Mouse (Mus musculus) stomach, postnatal 0 days (tissue): ENCODE results near the gene Ifna2. TPM values are rescaled to one million over a fixed set of nuclear protein-coding genes. Genes with fewer than 3 reads are reported as not detected.
A peak's percentile ranks its signal among the peaks of the same experiment; 100 is the strongest.

ENCODE experiments used
- ATAC-seq: fragments of 200-750 bp; cut with Nextera tagmentation; 2 replicates; pipeline ENCODE4 v1.8.0; 2017; ENCODE audit not compliant: low FRiP score, low TSS enrichment
- DNase-seq: peaks from one replicate; pipeline ENCODE4 v3.0.0-alpha.2; 2016; ENCODE audit warnings: low spot score
- H3K27ac ChIP-seq: fragments of 300-500 bp; sonication (generic); replicated peaks from 2 replicates; pipeline ENCODE4 v1.5.1; 2014; ENCODE audit warnings: mild to moderate bottlenecking, control low read depth
- H3K27me3 ChIP-seq: fragments of 300-500 bp; sonication (generic); 2 replicates; pipeline ENCODE4 v1.6.1; 2014; ENCODE audit warnings: low read length; ENCODE audit not compliant: control insufficient read depth, insufficient read depth
- H3K36me3 ChIP-seq: fragments of 300-500 bp; sonication (generic); 2 replicates; pipeline ENCODE4 v1.6.1; 2014; ENCODE audit warnings: low read length, mixed read lengths; ENCODE audit not compliant: control insufficient read depth, insufficient read depth
- H3K4me1 ChIP-seq: fragments of 300-500 bp; sonication (generic); replicated peaks from 2 replicates; pipeline ENCODE4 v1.6.1; 2014; ENCODE audit warnings: antibody characterized with exemption; ENCODE audit not compliant: control insufficient read depth, insufficient read depth
- H3K4me2 ChIP-seq: fragments of 300-500 bp; sonication (generic); replicated peaks from 2 replicates; pipeline ENCODE4 v1.6.1; 2014; ENCODE audit warnings: low read depth, mild to moderate bottlenecking, control low read depth, moderate library complexity
- H3K4me3 ChIP-seq: fragments of 300-500 bp; sonication (generic); 2 replicates; pipeline ENCODE4 v1.5.1; 2014; ENCODE audit warnings: low read depth, low read length, control low read depth
- H3K9ac ChIP-seq: fragments of 300-500 bp; sonication (generic); 2 replicates; pipeline ENCODE4 v1.6.1; 2014; ENCODE audit warnings: mild to moderate bottlenecking, low read length, control low read depth, mixed read lengths
- H3K9me3 ChIP-seq: fragments of 300-500 bp; sonication (generic); 2 replicates; pipeline ENCODE4 v1.6.1; 2016; ENCODE audit warnings: low read length; ENCODE audit not compliant: control insufficient read depth
- CTCF ChIP-seq: IDR thresholded peaks from 2 replicates; pipeline ENCODE4 v1.5.1; 2016; ENCODE audit warnings: antibody characterized with exemption, low read depth, mild to moderate bottlenecking, moderate library complexity
- EP300 ChIP-seq: optimal IDR thresholded peaks from 2 replicates; pipeline ENCODE3; 2016; ENCODE audit warnings: antibody characterized with exemption
- WGBS: fragments of 180-500 bp; shearing (Covaris S2); extraction: QIAGEN DNeasy Blood & Tissue Kit; methylation state at CpG from one replicate; pipeline ENCODE4 v1.1.7; 2014; 5-methylcytosine and 5-hydroxymethylcytosine counted together
- polyA plus RNA-seq: library from polyadenylated mRNA; unstranded; fragments of >200 nt; fragmentation: Nextera tagmentation; extraction: Ambion mirVana; gene quantifications from 2 replicates; pipeline ENCODE4 v1.2.1, GENCODE M21; 2015

Ifna2 gene
- polyA plus RNA-seq, result not detected in 2 replicates

DNA sequence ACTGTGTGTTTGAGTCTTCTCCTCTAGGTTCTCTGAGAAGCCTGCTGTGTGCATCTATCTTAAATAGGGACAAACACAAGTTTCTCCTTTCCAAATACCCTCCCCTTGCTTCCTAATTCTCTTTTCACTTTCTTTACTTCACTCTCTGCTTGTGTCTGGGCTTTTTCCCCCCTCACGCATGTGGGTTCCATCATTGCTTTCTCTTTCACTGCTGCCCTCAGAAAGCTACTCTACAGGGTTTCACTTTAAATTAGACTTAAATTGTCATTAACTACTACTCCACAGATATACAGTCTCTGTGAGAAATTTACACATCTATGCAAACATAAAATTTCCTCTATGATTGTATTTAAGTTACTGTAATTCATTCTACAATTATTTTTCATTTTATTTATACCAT lies at the start of gene Ifna2:
Ifna2 (minus strand) TSS at position 101 of the 400 bp plus-strand sequence.
- no peaks in the 10 kb centered on the region for H3K27me3 ChIP-seq
- H3K9me3 ChIP-seq, result no peaks in the 10 kb centered on the region
- no peak within 1 kb of the TSS for H3K27ac ChIP-seq
- no peak within 1 kb of the TSS for H3K9ac ChIP-seq
- H3K36me3 ChIP-seq, result no peaks in the 10 kb centered on the region
- WGBS, result 77% methylated on average over 1 of the region's 1 CpGs
- H3K4me3 ChIP-seq, result no peak within 1 kb of the TSS
- H3K4me2 ChIP-seq, result no peak within 1 kb of the TSS
- no peaks in the 10 kb centered on the region for H3K4me1 ChIP-seq
- ATAC-seq (no peak), DNase-seq (no peak)
- TF ChIP-seq CTCF, result no peak
- TF ChIP-seq EP300, result no peak

GRCm38 (mm10) chr4:88727324-88727723 lies 43.6 kb upstream of the Ifna2 start:
- H3K4me3 ChIP-seq, result no peak overlapping the region
- H3K9me3 ChIP-seq, result no peaks in the 10 kb centered on the region
- no peak overlapping the region for H3K27ac ChIP-seq
- no peak for ATAC-seq
- whole genome bisulfite sequencing, result 0% methylated on average over 1 of the region's 1 CpGs
- DNase-seq, result peak; percentile 36
- no peak overlapping the region for H3K4me2 ChIP-seq
- no peaks in the 10 kb centered on the region for H3K36me3 ChIP-seq
- H3K27me3 ChIP-seq, result no peaks in the 10 kb centered on the region
- H3K9ac ChIP-seq, result no peak overlapping the region
- H3K4me1 ChIP-seq, result no peaks in the 10 kb centered on the region
- TF ChIP-seq EP300, result no peak
- TF ChIP-seq CTCF, result peak; percentile 82

DNA sequence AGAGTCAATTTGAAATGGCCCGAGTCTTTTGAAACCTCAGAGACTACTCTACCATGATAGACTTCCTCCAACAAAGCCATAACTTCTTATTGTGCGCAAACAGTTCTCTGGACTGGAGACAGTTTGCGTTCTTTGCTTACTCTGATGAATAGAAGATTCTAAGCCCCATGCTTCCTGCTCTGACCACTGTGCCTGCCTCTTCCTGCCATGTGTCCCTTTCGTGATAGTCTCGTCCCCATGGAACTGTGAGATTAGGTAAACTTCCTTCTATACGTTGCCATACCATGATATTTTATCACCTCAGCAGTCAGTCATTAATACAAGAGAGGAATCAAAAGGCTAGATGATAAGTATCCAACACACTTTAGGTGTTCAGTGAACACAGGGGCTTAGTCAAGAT lies 43.0 kb upstream of the Ifna2 start:
- no peak for DNase-seq
- Histone ChIP-seq H3K9me3 (no peaks in the 10 kb centered on the region), H3K4me2 (no peak overlapping the region), H3K4me3 (no peak overlapping the region), H3K9ac (no peak overlapping the region), H3K27ac (no peak overlapping the region), H3K36me3 (no peaks in the 10 kb centered on the region), H3K27me3 (no peaks in the 10 kb centered on the region), H3K4me1 (no peaks in the 10 kb centered on the region)
- 75% methylated on average over 6 of the region's 6 CpGs for WGBS
- TF ChIP-seq EP300, result no peak
- no peak for TF ChIP-seq CTCF
- no peak for ATAC-seq

DNA sequence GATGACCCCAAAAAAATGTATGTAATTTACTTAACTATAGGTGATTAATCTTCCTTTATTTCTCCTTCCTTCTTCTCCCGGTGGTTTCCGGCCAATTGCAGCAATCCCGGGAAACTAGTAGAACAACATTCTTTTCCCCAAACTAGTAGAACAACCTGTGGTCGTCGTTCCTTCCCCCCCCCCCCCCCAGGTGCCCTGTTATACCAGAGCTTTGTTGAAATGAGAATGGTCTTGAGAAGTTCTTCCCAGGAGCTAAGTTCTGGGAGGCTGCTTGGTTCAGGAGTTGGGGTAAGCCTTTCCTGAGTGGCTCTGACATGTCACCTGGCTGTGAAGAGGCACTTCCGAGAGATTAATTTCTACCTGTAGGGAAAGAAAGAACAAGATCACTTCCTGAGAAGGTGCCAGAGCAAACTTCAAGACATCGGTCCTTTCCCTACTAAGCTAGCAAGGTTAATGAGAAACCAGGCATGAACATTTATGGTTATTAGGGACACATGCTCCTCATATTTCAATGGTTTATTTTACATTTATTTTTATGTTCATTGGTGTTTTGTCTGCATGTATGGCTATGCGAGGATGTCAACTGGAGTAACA lies 39.9 kb upstream of the Ifna2 start:
- DNase-seq (peak; percentile 50), ATAC-seq (no peak)

DNA sequence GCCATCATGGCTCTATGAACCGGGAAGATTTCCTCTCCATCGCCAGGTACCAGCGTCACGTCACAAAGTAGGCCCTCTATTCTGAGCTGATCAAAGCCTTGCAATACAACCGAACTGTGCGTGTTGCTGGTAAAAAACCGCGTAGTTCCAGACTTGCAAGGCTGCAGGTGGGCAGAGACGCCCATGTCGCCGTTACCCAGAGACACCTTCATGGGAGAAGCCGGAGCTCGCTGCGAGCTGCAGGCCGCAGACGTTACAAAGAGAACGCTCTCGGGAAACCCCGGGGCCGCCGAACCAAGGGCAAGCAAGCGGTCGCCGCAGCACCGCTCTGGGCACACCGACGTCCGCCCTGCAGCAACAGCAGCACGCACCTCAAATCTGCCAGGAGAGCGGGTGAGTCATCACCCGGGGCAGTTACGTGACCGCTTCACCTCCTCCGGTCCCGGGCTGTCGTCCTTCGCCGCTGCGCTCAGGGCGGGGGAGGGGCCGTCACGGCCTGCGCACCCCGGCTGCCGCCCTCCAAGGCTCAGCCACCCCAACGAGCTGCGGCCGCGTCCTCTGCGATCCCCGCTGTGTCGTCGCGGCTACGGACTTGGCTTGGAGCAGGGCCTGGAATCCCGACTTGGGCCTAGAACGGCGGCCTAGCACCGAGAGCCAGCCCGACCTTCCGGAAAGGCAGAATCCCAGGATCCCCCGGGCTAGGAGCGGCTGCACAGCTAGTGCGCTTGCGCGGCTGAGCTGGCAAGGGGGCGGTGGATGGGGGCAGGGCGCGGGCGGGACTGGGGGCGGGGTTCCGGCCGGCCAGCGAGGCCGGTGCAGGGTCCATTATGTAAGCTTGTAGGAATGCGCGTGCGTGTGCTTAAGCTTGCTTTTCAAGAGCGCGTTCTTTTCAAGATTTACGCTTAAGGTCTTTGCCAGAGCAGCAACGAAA lies 38.3 kb upstream of the Ifna2 start, which contains the start of the genes Gm26566 and Klhl9:
Gm26566 (plus strand) TSS at position 15 of the 931 bp plus-strand sequence.
Klhl9 (minus strand) TSS at position 675 of the 931 bp plus-strand sequence.
- no peaks in the 10 kb centered on the region for H3K27me3 ChIP-seq
- ATAC-seq, result peak; percentile 98
- H3K9ac ChIP-seq, result peak within 1 kb of the TSS; percentile 99
- H3K36me3 ChIP-seq, result no peaks in the 10 kb centered on the region
- peak within 1 kb of the TSS; percentile 92 for H3K4me3 ChIP-seq
- peaks cover 4% of the 10 kb centered on the region for H3K4me1 ChIP-seq
- peak; percentile 98 for DNase-seq
- peak within 1 kb of the TSS; percentile 99 for H3K27ac ChIP-seq
- peak within 1 kb of the TSS; percentile 78 for H3K4me2 ChIP-seq
- TF ChIP-seq EP300, result peak; percentile 18
- no peak for TF ChIP-seq CTCF
- WGBS, result under 1% methylated on average over 80 of the region's 82 CpGs
- H3K9me3 ChIP-seq, result no peaks in the 10 kb centered on the region

More for the DNA sequence above, 39.9 kb upstream of the Ifna2 start:
- TF ChIP-seq CTCF (no peak), EP300 (no peak)
- peak overlapping the region; percentile 67 for H3K27ac ChIP-seq
- H3K27me3 ChIP-seq, result no peaks in the 10 kb centered on the region
- peaks cover 4% of the 10 kb centered on the region for H3K4me1 ChIP-seq
- 39% methylated on average over 8 of the region's 8 CpGs for WGBS
- no peak overlapping the region for H3K4me3 ChIP-seq
- H3K36me3 ChIP-seq, result no peaks in the 10 kb centered on the region
- H3K9ac ChIP-seq, result no peak overlapping the region
- no peaks in the 10 kb centered on the region for H3K9me3 ChIP-seq
- 0 out of 2 replicates have a peak overlapping the region, but pooled peaks have one; percentile 1 for H3K4me2 ChIP-seq
